Mouse (Mus musculus): ENCODE measurements around the gene Pwwp2b. TPM values are rescaled to one million over a fixed set of nuclear protein-coding genes. Genes with fewer than 3 reads are reported as not detected.

The Pwwp2b gene
- polyA plus RNA-seq, 1 experiment from 2014 or later, result 5.6 TPM

GRCm38 (mm10) chr7:139214160-139214559 lies 34.1 kb upstream of the Pwwp2b start:
- WGBS, result 76% methylated on average over 3 of the region's 3 CpGs
- Histone ChIP-seq H3K4me3 (ENCODE audit: low read length) (no peak overlapping the region), H3K27ac (ENCODE audit: low read depth, low read length) (no peak overlapping the region), H3K36me3 (ENCODE audit: control insufficient read depth, insufficient read depth, low read length) (no peaks in the 10 kb centered on the region), H3K9ac (ENCODE audit: low read depth, low read length) (no peak overlapping the region), H3K27me3 (replicated peaks; ENCODE audit: control insufficient read depth, insufficient read depth, low read length) (no peaks in the 10 kb centered on the region), H3K4me2 (ENCODE audit: low read length) (no peak overlapping the region), H3K4me1 (ENCODE audit: control insufficient read depth, insufficient read depth, low read depth, low read length) (peaks cover 9% of the 10 kb centered on the region), H3K9me3 (ENCODE audit: control insufficient read depth, low read length) (no peaks in the 10 kb centered on the region)
- no peak for ATAC-seq

- no peak overlapping the region for H3K4me3 ChIP-seq (ENCODE audit: low read length)
- no peak overlapping the region for H3K4me2 ChIP-seq (ENCODE audit: low read length)
- no peak for ATAC-seq
- WGBS, result 71% methylated on average over 14 of the region's 14 CpGs
- H3K9me3 ChIP-seq (ENCODE audit: control insufficient read depth, low read length), result no peaks in the 10 kb centered on the region
- no peak overlapping the region for H3K9ac ChIP-seq (ENCODE audit: low read depth, low read length)
- peaks cover 9% of the 10 kb centered on the region for H3K4me1 ChIP-seq (ENCODE audit: control insufficient read depth, insufficient read depth, low read depth, low read length)
- no peaks in the 10 kb centered on the region for H3K36me3 ChIP-seq (ENCODE audit: control insufficient read depth, insufficient read depth, low read length)
- no peak overlapping the region for H3K27ac ChIP-seq (ENCODE audit: low read depth, low read length)
- H3K27me3 ChIP-seq (replicated peaks; ENCODE audit: control insufficient read depth, insufficient read depth, low read length), result no peaks in the 10 kb centered on the region
Measured at GRCm38 (mm10) chr7:139214596-139215340, 33.5 kb upstream of the Pwwp2b start.

GRCm38 (mm10) chr7:139215516-139215915 lies 32.8 kb upstream of the Pwwp2b start:
- no peak for ATAC-seq
- H3K27ac ChIP-seq (ENCODE audit: low read depth, low read length), result no peak overlapping the region
- H3K27me3 ChIP-seq (replicated peaks; ENCODE audit: control insufficient read depth, insufficient read depth, low read length), result no peaks in the 10 kb centered on the region
- H3K9ac ChIP-seq (ENCODE audit: low read depth, low read length), result no peak overlapping the region
- WGBS, result 71% methylated on average over 1 of the region's 1 CpGs
- no peaks in the 10 kb centered on the region for H3K9me3 ChIP-seq (ENCODE audit: control insufficient read depth, low read length)
- no peak overlapping the region for H3K4me3 ChIP-seq (ENCODE audit: low read length)
- H3K4me2 ChIP-seq (ENCODE audit: low read length), result no peak overlapping the region
- H3K36me3 ChIP-seq (ENCODE audit: control insufficient read depth, insufficient read depth, low read length), result no peaks in the 10 kb centered on the region
- H3K4me1 ChIP-seq (ENCODE audit: control insufficient read depth, insufficient read depth, low read depth, low read length), result peaks cover 9% of the 10 kb centered on the region

- Histone ChIP-seq H3K9me3 (ENCODE audit: control insufficient read depth, low read length) (no peaks in the 10 kb centered on the region), H3K4me1 (ENCODE audit: control insufficient read depth, insufficient read depth, low read depth, low read length) (peaks cover 9% of the 10 kb centered on the region), H3K4me3 (ENCODE audit: low read length) (no peak overlapping the region), H3K4me2 (ENCODE audit: low read length) (no peak overlapping the region), H3K9ac (ENCODE audit: low read depth, low read length) (no peak overlapping the region), H3K27me3 (replicated peaks; ENCODE audit: control insufficient read depth, insufficient read depth, low read length) (no peaks in the 10 kb centered on the region), H3K36me3 (ENCODE audit: control insufficient read depth, insufficient read depth, low read length) (no peaks in the 10 kb centered on the region), H3K27ac (ENCODE audit: low read depth, low read length) (no peak overlapping the region)
- no peak for ATAC-seq
- 91% methylated on average over 7 of the region's 7 CpGs for WGBS
Measured at GRCm38 (mm10) chr7:139215946-139216345, 32.3 kb upstream of the Pwwp2b start.

- no peak overlapping the region for H3K4me3 ChIP-seq (ENCODE audit: low read length)
Measured at GRCm38 (mm10) chr7:139216464-139216863, 31.8 kb upstream of the Pwwp2b start.

GRCm38 (mm10) chr7:139217046-139217445 lies 31.2 kb upstream of the Pwwp2b start:
- no peak for ATAC-seq
- Histone ChIP-seq H3K4me2 (ENCODE audit: low read length) (no peak overlapping the region), H3K4me1 (ENCODE audit: control insufficient read depth, insufficient read depth, low read depth, low read length) (peaks cover 9% of the 10 kb centered on the region), H3K9me3 (ENCODE audit: control insufficient read depth, low read length) (no peaks in the 10 kb centered on the region), H3K27ac (ENCODE audit: low read depth, low read length) (no peak overlapping the region), H3K9ac (ENCODE audit: low read depth, low read length) (no peak overlapping the region), H3K4me3 (ENCODE audit: low read length) (no peak overlapping the region), H3K36me3 (ENCODE audit: control insufficient read depth, insufficient read depth, low read length) (no peaks in the 10 kb centered on the region), H3K27me3 (replicated peaks; ENCODE audit: control insufficient read depth, insufficient read depth, low read length) (no peaks in the 10 kb centered on the region)
- 82% methylated on average over 7 of the region's 7 CpGs for WGBS

More at GRCm38 (mm10) chr7:139216464-139216863, 31.8 kb upstream of the Pwwp2b start:
- Histone ChIP-seq H3K36me3 (ENCODE audit: control insufficient read depth, insufficient read depth, low read length) (no peaks in the 10 kb centered on the region), H3K27ac (ENCODE audit: low read depth, low read length) (no peak overlapping the region), H3K4me1 (ENCODE audit: control insufficient read depth, insufficient read depth, low read depth, low read length) (peaks cover 9% of the 10 kb centered on the region), H3K9ac (ENCODE audit: low read depth, low read length) (no peak overlapping the region), H3K4me2 (ENCODE audit: low read length) (no peak overlapping the region), H3K9me3 (ENCODE audit: control insufficient read depth, low read length) (no peaks in the 10 kb centered on the region), H3K27me3 (replicated peaks; ENCODE audit: control insufficient read depth, insufficient read depth, low read length) (no peaks in the 10 kb centered on the region)
- no peak for ATAC-seq
- 98% methylated on average over 9 of the region's 9 CpGs for WGBS

GRCm38 (mm10) chr7:139218641-139219415 lies 29.5 kb upstream of the Pwwp2b start:
- 67% methylated on average over 6 of the region's 6 CpGs for WGBS
- Histone ChIP-seq H3K4me1 (ENCODE audit: control insufficient read depth, insufficient read depth, low read depth, low read length) (no peaks in the 10 kb centered on the region), H3K4me3 (ENCODE audit: low read length) (no peak overlapping the region), H3K36me3 (ENCODE audit: control insufficient read depth, insufficient read depth, low read length) (no peaks in the 10 kb centered on the region), H3K27me3 (replicated peaks; ENCODE audit: control insufficient read depth, insufficient read depth, low read length) (no peaks in the 10 kb centered on the region), H3K27ac (ENCODE audit: low read depth, low read length) (no peak overlapping the region), H3K9ac (ENCODE audit: low read depth, low read length) (no peak overlapping the region), H3K9me3 (ENCODE audit: control insufficient read depth, low read length) (no peaks in the 10 kb centered on the region), H3K4me2 (ENCODE audit: low read length) (no peak overlapping the region)
- no peak for ATAC-seq

- Histone ChIP-seq H3K9ac (ENCODE audit: low read depth, low read length) (no peak overlapping the region), H3K4me2 (ENCODE audit: low read length) (no peak overlapping the region), H3K4me1 (ENCODE audit: control insufficient read depth, insufficient read depth, low read depth, low read length) (no peaks in the 10 kb centered on the region), H3K27me3 (replicated peaks; ENCODE audit: control insufficient read depth, insufficient read depth, low read length) (no peaks in the 10 kb centered on the region), H3K36me3 (ENCODE audit: control insufficient read depth, insufficient read depth, low read length) (no peaks in the 10 kb centered on the region), H3K27ac (ENCODE audit: low read depth, low read length) (no peak overlapping the region), H3K4me3 (ENCODE audit: low read length) (no peak overlapping the region), H3K9me3 (ENCODE audit: control insufficient read depth, low read length) (no peaks in the 10 kb centered on the region)
- WGBS, result 87% methylated on average over 5 of the region's 5 CpGs
- ATAC-seq, result no peak
Measured at GRCm38 (mm10) chr7:139219486-139219885, 28.8 kb upstream of the Pwwp2b start.

- no peaks in the 10 kb centered on the region for H3K36me3 ChIP-seq (ENCODE audit: control insufficient read depth, insufficient read depth, low read length)
- H3K4me2 ChIP-seq (ENCODE audit: low read length), result no peak overlapping the region
- no peak for ATAC-seq
- no peak overlapping the region for H3K27ac ChIP-seq (ENCODE audit: low read depth, low read length)
- no peak overlapping the region for H3K4me3 ChIP-seq (ENCODE audit: low read length)
- no peaks in the 10 kb centered on the region for H3K9me3 ChIP-seq (ENCODE audit: control insufficient read depth, low read length)
- no peaks in the 10 kb centered on the region for H3K4me1 ChIP-seq (ENCODE audit: control insufficient read depth, insufficient read depth, low read depth, low read length)
- no peaks in the 10 kb centered on the region for H3K27me3 ChIP-seq (replicated peaks; ENCODE audit: control insufficient read depth, insufficient read depth, low read length)
- WGBS, result 35% methylated on average over 2 of the region's 2 CpGs
- no peak overlapping the region for H3K9ac ChIP-seq (ENCODE audit: low read depth, low read length)
Measured at GRCm38 (mm10) chr7:139220303-139220702, 28.0 kb upstream of the Pwwp2b start.
